Mouse (Mus musculus): ENCODE data around the gene Tollip. TPM values are rescaled to one million over a fixed set of nuclear protein-coding genes. Genes with fewer than 3 reads are reported as not detected.

Tollip gene
- total and polyA plus RNA-seq, 2 experiments from 2014 or later, result 78.0 to 110 TPM

- peak; percentile 42 for ATAC-seq (ENCODE audit: low FRiP score)
- no peak for DNase-seq (ENCODE audit: low spot score)
- H3K9ac ChIP-seq (replicated peaks; ENCODE audit: low read length, poor library complexity, severe bottlenecking), result peak overlapping the region; percentile 90
- H3K4me1 ChIP-seq (ENCODE audit: insufficient read depth, low read length), result peaks cover 22% of the 10 kb centered on the region
- no peaks in the 10 kb centered on the region for H3K9me3 ChIP-seq (ENCODE audit: low read length)
- H3K4me2 ChIP-seq (ENCODE audit: low read depth, low read length, poor library complexity, severe bottlenecking), result peak overlapping the region; percentile 76
- peak overlapping the region; percentile 77 for H3K27ac ChIP-seq (ENCODE audit: low read depth, low read length)
- H3K36me3 ChIP-seq (ENCODE audit: insufficient read depth, low read length), result no peaks in the 10 kb centered on the region
- no peaks in the 10 kb centered on the region for H3K27me3 ChIP-seq (ENCODE audit: insufficient read depth, low read length)
- no peak for TF ChIP-seq CTCF (IDR thresholded peaks at IDR 0.05)
- peak overlapping the region; percentile 87 for H3K4me3 ChIP-seq (ENCODE audit: low read depth, low read length)
- 0% methylated on average over 16 of the region's 16 CpGs for WGBS
Observed at GRCm38 (mm10) chr7:141901825-141902224, 16.5 kb downstream of the Tollip start.

DNA sequence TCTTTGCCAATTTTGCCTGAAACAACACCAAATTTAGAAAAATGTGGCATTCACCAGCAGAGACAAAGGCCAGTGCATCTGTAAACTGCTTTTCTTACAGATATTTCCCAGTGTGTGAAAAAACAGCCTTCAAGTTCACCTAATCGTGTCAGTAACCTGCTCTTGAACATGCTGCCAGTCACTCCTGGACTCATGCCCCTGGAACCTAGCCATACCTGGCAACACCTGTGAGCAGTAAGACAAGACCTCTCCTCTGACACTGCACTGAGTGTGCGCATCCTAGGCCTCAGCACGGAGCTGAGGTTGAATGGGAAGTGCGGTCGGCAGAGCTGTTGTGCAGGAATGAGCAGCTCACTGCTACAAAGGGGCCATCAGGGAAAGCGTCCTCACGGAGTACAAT is 26.2 kb downstream of the Tollip start:
- Histone ChIP-seq H3K27ac (ENCODE audit: low read depth, low read length) (no peak overlapping the region), H3K9ac (replicated peaks; ENCODE audit: low read length, poor library complexity, severe bottlenecking) (no peak overlapping the region), H3K27me3 (ENCODE audit: insufficient read depth, low read length) (no peaks in the 10 kb centered on the region), H3K4me2 (ENCODE audit: low read depth, low read length, poor library complexity, severe bottlenecking) (no peak overlapping the region), H3K4me3 (ENCODE audit: low read depth, low read length) (no peak overlapping the region), H3K36me3 (ENCODE audit: insufficient read depth, low read length) (peaks cover 47% of the 10 kb centered on the region), H3K4me1 (ENCODE audit: insufficient read depth, low read length) (no peaks in the 10 kb centered on the region), H3K9me3 (ENCODE audit: low read length) (no peaks in the 10 kb centered on the region)
- DNase-seq (ENCODE audit: low spot score) (no peak), ATAC-seq (ENCODE audit: low FRiP score) (no peak)
- TF ChIP-seq CTCF (IDR thresholded peaks at IDR 0.05), result no peak
- WGBS, result 98% methylated on average over 7 of the region's 7 CpGs

DNA sequence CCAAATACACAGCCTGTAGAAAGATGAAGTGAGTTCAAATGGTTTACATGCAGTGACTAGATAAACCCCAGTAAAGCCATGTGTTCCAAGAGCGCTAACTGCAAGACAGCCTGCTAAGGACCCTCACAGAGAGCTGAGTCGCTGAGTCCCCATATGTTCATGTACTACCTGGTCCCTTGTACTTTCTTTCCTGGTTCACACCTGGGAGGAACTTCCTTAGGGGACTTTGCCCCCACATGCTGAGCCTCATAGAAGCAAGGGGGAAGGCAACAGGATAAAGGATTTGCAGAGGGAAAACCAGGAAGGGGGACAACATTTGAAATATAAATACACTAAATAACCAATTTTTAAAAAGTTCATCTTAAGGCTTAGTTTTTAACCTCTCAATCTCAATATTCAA is 39.5 kb downstream of the Tollip start:
- WGBS, result 94% methylated on average over 2 of the region's 2 CpGs
- DNase-seq (ENCODE audit: low spot score) (no peak), ATAC-seq (ENCODE audit: low FRiP score) (no peak)
- H3K36me3 ChIP-seq (ENCODE audit: insufficient read depth, low read length), result peaks cover 57% of the 10 kb centered on the region
- no peak overlapping the region for H3K4me2 ChIP-seq (ENCODE audit: low read depth, low read length, poor library complexity, severe bottlenecking)
- no peak for TF ChIP-seq CTCF (IDR thresholded peaks at IDR 0.05)
- H3K4me3 ChIP-seq (ENCODE audit: low read depth, low read length), result no peak overlapping the region
- no peaks in the 10 kb centered on the region for H3K27me3 ChIP-seq (ENCODE audit: insufficient read depth, low read length)
- no peaks in the 10 kb centered on the region for H3K4me1 ChIP-seq (ENCODE audit: insufficient read depth, low read length)
- no peak overlapping the region for H3K27ac ChIP-seq (ENCODE audit: low read depth, low read length)
- H3K9ac ChIP-seq (replicated peaks; ENCODE audit: low read length, poor library complexity, severe bottlenecking), result no peak overlapping the region
- no peaks in the 10 kb centered on the region for H3K9me3 ChIP-seq (ENCODE audit: low read length)

DNA sequence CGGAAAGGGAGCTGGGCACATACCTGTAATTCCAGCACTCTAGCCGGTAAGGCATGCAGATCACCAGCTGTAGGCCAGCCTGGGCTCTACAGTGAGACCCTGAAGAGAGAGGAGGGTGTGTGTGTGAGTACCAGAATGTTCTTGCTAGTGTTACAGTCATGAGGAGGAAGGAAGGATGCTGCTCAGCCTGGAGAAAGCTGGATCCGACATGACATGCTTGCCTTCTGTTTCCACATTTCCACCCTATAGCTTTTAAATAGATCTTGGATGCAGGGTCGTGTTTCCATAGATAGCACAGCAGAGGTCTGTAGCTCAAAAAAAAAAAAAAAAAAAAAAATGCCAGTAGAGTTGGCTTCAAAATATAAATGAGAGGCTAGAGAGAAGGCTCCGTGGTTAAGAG is 43.4 kb downstream of the Tollip start:
- WGBS, result 91% methylated on average over 5 of the region's 5 CpGs
- H3K27ac ChIP-seq (ENCODE audit: low read depth, low read length), result no peak overlapping the region

DNA sequence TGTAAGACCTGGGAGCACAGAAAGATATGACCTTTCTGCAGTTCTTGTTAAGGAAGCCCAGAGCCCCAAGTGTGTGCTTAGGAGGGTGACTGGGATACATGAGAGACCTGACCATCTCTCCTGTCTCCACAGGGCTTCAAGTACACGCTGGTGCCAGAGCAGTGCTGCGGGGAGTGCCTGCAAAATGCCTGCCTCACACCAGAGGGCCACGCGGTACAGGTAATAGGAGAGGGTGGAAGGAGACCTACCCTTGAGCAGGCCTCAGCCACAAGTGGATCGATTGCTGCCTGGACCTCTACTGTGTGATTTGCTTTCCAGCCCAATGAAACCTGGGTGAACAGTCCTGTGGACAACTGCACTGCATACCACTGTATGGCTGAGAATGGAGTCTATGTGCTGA is 47.8 kb downstream of the Tollip start:
- Histone ChIP-seq H3K9me3 (ENCODE audit: low read length) (no peaks in the 10 kb centered on the region), H3K4me2 (ENCODE audit: low read depth, low read length, poor library complexity, severe bottlenecking) (no peak overlapping the region), H3K4me1 (ENCODE audit: insufficient read depth, low read length) (no peaks in the 10 kb centered on the region), H3K36me3 (ENCODE audit: insufficient read depth, low read length) (peaks cover 37% of the 10 kb centered on the region), H3K27ac (ENCODE audit: low read depth, low read length) (no peak overlapping the region), H3K9ac (replicated peaks; ENCODE audit: low read length, poor library complexity, severe bottlenecking) (no peak overlapping the region), H3K27me3 (ENCODE audit: insufficient read depth, low read length) (no peaks in the 10 kb centered on the region), H3K4me3 (ENCODE audit: low read depth, low read length) (no peak overlapping the region)
- WGBS, result 79% methylated on average over 5 of the region's 5 CpGs
- no peak for DNase-seq (ENCODE audit: low spot score)
- ATAC-seq (ENCODE audit: low FRiP score), result no peak
- peak; percentile 37 for TF ChIP-seq CTCF (IDR thresholded peaks at IDR 0.05)

More for the DNA sequence above, 43.4 kb downstream of the Tollip start:
- Histone ChIP-seq H3K4me2 (ENCODE audit: low read depth, low read length, poor library complexity, severe bottlenecking) (no peak overlapping the region), H3K4me1 (ENCODE audit: insufficient read depth, low read length) (no peaks in the 10 kb centered on the region), H3K27me3 (ENCODE audit: insufficient read depth, low read length) (no peaks in the 10 kb centered on the region), H3K36me3 (ENCODE audit: insufficient read depth, low read length) (peaks cover 51% of the 10 kb centered on the region), H3K9me3 (ENCODE audit: low read length) (no peaks in the 10 kb centered on the region), H3K9ac (replicated peaks; ENCODE audit: low read length, poor library complexity, severe bottlenecking) (no peak overlapping the region), H3K4me3 (ENCODE audit: low read depth, low read length) (no peak overlapping the region)
- ATAC-seq (ENCODE audit: low FRiP score) (no peak), DNase-seq (ENCODE audit: low spot score) (no peak)
- no peak for TF ChIP-seq CTCF (IDR thresholded peaks at IDR 0.05)

DNA sequence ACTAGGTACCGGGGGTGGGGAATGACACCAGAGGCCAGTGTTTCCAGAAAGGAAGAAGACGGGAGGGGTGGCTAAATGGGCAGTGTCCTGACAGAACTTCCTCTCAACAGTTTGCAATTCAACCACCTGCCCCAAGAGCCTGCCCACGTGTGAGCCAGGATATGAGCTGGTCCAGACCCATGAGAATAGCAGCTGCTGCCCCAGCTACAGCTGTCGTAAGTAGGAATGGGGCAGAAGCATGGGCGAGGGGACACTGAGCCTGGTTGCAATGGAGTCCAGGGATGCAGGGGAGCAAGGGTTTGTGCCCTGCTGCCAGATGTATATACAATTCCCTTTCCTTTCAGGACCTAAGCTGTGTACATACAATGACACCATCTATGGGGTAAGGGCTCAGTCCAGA is 48.7 kb downstream of the Tollip start:
- H3K9ac ChIP-seq (replicated peaks; ENCODE audit: low read length, poor library complexity, severe bottlenecking), result no peak overlapping the region
- H3K4me2 ChIP-seq (ENCODE audit: low read depth, low read length, poor library complexity, severe bottlenecking), result no peak overlapping the region
- TF ChIP-seq CTCF (IDR thresholded peaks at IDR 0.05), result no peak
- peaks cover 31% of the 10 kb centered on the region for H3K36me3 ChIP-seq (ENCODE audit: insufficient read depth, low read length)
- H3K4me3 ChIP-seq (ENCODE audit: low read depth, low read length), result no peak overlapping the region
- 80% methylated on average over 5 of the region's 5 CpGs for WGBS
- DNase-seq (ENCODE audit: low spot score) (no peak), ATAC-seq (ENCODE audit: low FRiP score) (no peak)
- no peaks in the 10 kb centered on the region for H3K4me1 ChIP-seq (ENCODE audit: insufficient read depth, low read length)
- H3K27me3 ChIP-seq (ENCODE audit: insufficient read depth, low read length), result no peaks in the 10 kb centered on the region
- no peaks in the 10 kb centered on the region for H3K9me3 ChIP-seq (ENCODE audit: low read length)
- no peak overlapping the region for H3K27ac ChIP-seq (ENCODE audit: low read depth, low read length)
